Mouse (Mus musculus) erythroblast, embryonic 14.5 days (primary cell): Measurements from ENCODE around the gene Gdpd5.

Source experiments
- GATA1 ChIP-seq: IDR thresholded peaks from 2 replicates; pipeline ENCODE4 v1.6.1; 2012; ENCODE audit warnings: low read length, inconsistent platforms, mixed read lengths
- TAL1 ChIP-seq: IDR thresholded peaks from 3 replicates; pipeline ENCODE4 v1.6.1; 2012; ENCODE audit warnings: low read length, inconsistent platforms, mixed read lengths

DNA sequence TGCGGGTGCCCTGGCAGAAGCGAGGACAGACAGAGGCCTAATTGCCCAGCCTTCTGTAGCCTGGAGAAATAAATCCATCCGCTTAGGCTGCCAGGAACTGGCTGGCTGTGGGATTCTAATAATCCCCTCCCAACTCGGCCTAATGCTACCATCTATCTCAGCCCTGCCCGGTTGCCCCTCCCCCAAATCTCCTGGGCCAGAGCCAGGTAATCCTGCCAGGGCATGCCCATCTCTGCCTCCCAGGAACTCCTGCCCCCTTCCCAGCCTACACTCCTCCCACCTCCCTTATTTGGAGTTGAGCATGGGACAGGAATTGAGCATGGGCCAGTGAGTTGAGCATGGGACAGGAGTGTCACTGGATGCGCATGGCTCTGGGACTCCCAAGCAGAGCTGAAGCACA, 48.6 kb downstream of the Gdpd5 start:
- no peak for TF ChIP-seq GATA1
- no peak for TF ChIP-seq TAL1
